Mouse (Mus musculus) MEL (cell line): ENCODE results near the gene Tdrd3. TPM values are rescaled to one million over a fixed set of nuclear protein-coding genes. Genes with fewer than 3 reads are reported as not detected.

ENCODE experiments used
- DNase-seq: peaks from one replicate; pipeline ENCODE4 v3.0.0; 2011; ENCODE audit warnings: low read depth, low spot score
- H3K27ac ChIP-seq: 2 replicates; pipeline ENCODE4 v1.5.1; 2012; ENCODE audit warnings: low read depth, mild to moderate bottlenecking, control low read depth, low read length, moderate library complexity; ENCODE audit not compliant: control insufficient read depth
- H3K27me3 ChIP-seq, 2 experiments: fragments of 150-350 bp in 1 of 2; sonication (generic) in 1 of 2; 2 replicates each; pipeline ENCODE4 v1.6.1; 2012; ENCODE audit warnings: low read length in 2 of 2, mild to moderate bottlenecking in 2 of 2, improper control_type of control experiment in 1 of 2, moderate library complexity in 1 of 2; ENCODE audit not compliant: insufficient read depth in 2 of 2, control insufficient read depth in 1 of 2
- H3K36me3 ChIP-seq, 2 experiments: 2 replicates each; pipeline ENCODE4 v1.6.1; 2012 to 2014; ENCODE audit warnings: low read length in 2 of 2, improper control_type of control experiment in 1 of 2, inconsistent platforms in 1 of 2, mild to moderate bottlenecking in 1 of 2; ENCODE audit not compliant: insufficient read depth in 2 of 2, control insufficient read depth in 1 of 2
- H3K4me1 ChIP-seq, 2 experiments: fragments of 150-350 bp in 1 of 2; sonication (generic) in 1 of 2; 2 replicates each; pipeline ENCODE4 v1.6.1; 2012; ENCODE audit warnings: low read length in 2 of 2, improper control_type of control experiment in 1 of 2, mild to moderate bottlenecking in 1 of 2; ENCODE audit not compliant: insufficient read depth in 2 of 2, control insufficient read depth in 1 of 2
- H3K4me3 ChIP-seq, 2 experiments: fragments of 150-350 bp in 1 of 2; sonication (generic) in 1 of 2; 2 replicates each; pipeline ENCODE4 v1.5.1; 2012; ENCODE audit warnings: low read depth in 2 of 2, low read length in 2 of 2, mild to moderate bottlenecking in 2 of 2, moderate library complexity in 2 of 2, control low read depth in 1 of 2, improper control_type of control experiment in 1 of 2; ENCODE audit not compliant: control insufficient read depth in 1 of 2, insufficient read depth in 1 of 2
- H3K79me2 ChIP-seq: 2 replicates; pipeline ENCODE4 v1.6.1; 2012; ENCODE audit warnings: mild to moderate bottlenecking, low read length, moderate library complexity; ENCODE audit not compliant: control insufficient read depth, poor library complexity, insufficient read depth
- H3K9ac ChIP-seq: 2 replicates; pipeline ENCODE4 v1.6.1; 2012; ENCODE audit warnings: low read depth, mild to moderate bottlenecking, control low read depth, low read length, moderate library complexity; ENCODE audit not compliant: control insufficient read depth, poor library complexity, severe bottlenecking
- H3K9me3 ChIP-seq: fragments of 150-350 bp; sonication (generic); replicated peaks from 2 replicates; pipeline ENCODE4 v1.6.1; 2012; ENCODE audit warnings: mild to moderate bottlenecking, low read length, improper control_type of control experiment, moderate library complexity; ENCODE audit not compliant: insufficient read depth
- BHLHE40 ChIP-seq: IDR thresholded peaks from 2 replicates; pipeline ENCODE4 v1.6.1; 2012; ENCODE audit warnings: low read depth, mild to moderate bottlenecking, inconsistent platforms, low read length, improper control_type of control experiment, borderline replicate concordance
- CHD1 ChIP-seq: IDR thresholded peaks from 2 replicates; pipeline ENCODE4 v1.6.1; 2012; ENCODE audit warnings: low read depth, mild to moderate bottlenecking, inconsistent platforms, low read length, improper control_type of control experiment
- CTCF ChIP-seq, 3 experiments: IDR thresholded peaks in 2 of 3; conservative IDR thresholded peaks in 1 of 3; 2 replicates each; pipeline ENCODE4 v1.5.1; 2011 to 2012; ENCODE audit warnings: low read length in 3 of 3, low read depth in 2 of 3, mild to moderate bottlenecking in 2 of 3, improper control_type of control experiment in 1 of 3, inconsistent platforms in 1 of 3, mixed read lengths in 1 of 3, moderate library complexity in 1 of 3; ENCODE audit not compliant: control insufficient read depth in 1 of 3, insufficient read depth in 1 of 3, poor library complexity in 1 of 3, severe bottlenecking in 1 of 3
- E2F4 ChIP-seq: IDR thresholded peaks from 2 replicates; pipeline ENCODE4 v1.6.1; 2011; ENCODE audit warnings: low read depth, low read length, improper control_type of control experiment, borderline replicate concordance
- ELF1 ChIP-seq: IDR thresholded peaks from 2 replicates; pipeline ENCODE4 v1.6.1; 2014; ENCODE audit warnings: low read depth, mild to moderate bottlenecking, inconsistent platforms, low read length, improper control_type of control experiment, moderate library complexity
- GATA1 ChIP-seq: IDR thresholded peaks from 2 replicates; pipeline ENCODE4 v1.6.1; 2011; ENCODE audit warnings: low read depth, low read length, improper control_type of control experiment
- JUND ChIP-seq: IDR thresholded peaks from 2 replicates; pipeline ENCODE4 v1.6.1; 2011; ENCODE audit warnings: low read depth, mild to moderate bottlenecking, improper control_type of control experiment, low read length
- KAT2A ChIP-seq: conservative IDR thresholded peaks from 2 replicates; pipeline ENCODE4 v1.6.1; 2012; ENCODE audit warnings: low read depth, low read length, improper control_type of control experiment, inconsistent platforms
- MAZ ChIP-seq: IDR thresholded peaks from 2 replicates; pipeline ENCODE4 v1.6.1; 2012; ENCODE audit warnings: low read depth, mild to moderate bottlenecking, inconsistent platforms, low read length, improper control_type of control experiment
- MEF2A ChIP-seq: IDR thresholded peaks from 2 replicates; pipeline ENCODE4 v1.6.1; 2014; ENCODE audit warnings: low read depth, mild to moderate bottlenecking, inconsistent platforms, low read length, improper control_type of control experiment; ENCODE audit not compliant: poor library complexity, insufficient replicate concordance, severe bottlenecking; ENCODE audit errors: extremely low read depth
- MXI1 ChIP-seq: IDR thresholded peaks from 2 replicates; pipeline ENCODE4 v1.6.1; 2011; ENCODE audit warnings: mild to moderate bottlenecking, low read depth, low read length, improper control_type of control experiment
- MYC ChIP-seq: IDR thresholded peaks from 2 replicates; pipeline ENCODE4 v1.6.1; 2011; ENCODE audit warnings: low read depth, mild to moderate bottlenecking, low read length, improper control_type of control experiment, moderate library complexity
- NRF1 ChIP-seq: IDR thresholded peaks from 2 replicates; pipeline ENCODE4 v1.6.1; 2014; ENCODE audit warnings: low read depth, mild to moderate bottlenecking, inconsistent platforms, low read length, improper control_type of control experiment, moderate library complexity; ENCODE audit not compliant: poor library complexity, insufficient read depth, severe bottlenecking
- POLR2A ChIP-seq, 2 experiments: IDR thresholded peaks; 2 replicates each; pipeline ENCODE4 v1.6.1; 2011 to 2012; ENCODE audit warnings: low read length in 2 of 2, mild to moderate bottlenecking in 2 of 2, control low read depth in 1 of 2, improper control_type of control experiment in 1 of 2, low read depth in 1 of 2, moderate library complexity in 1 of 2; ENCODE audit not compliant: control insufficient read depth in 1 of 2, insufficient read depth in 1 of 2, poor library complexity in 1 of 2
- POLR2AphosphoS2 ChIP-seq: IDR thresholded peaks from 2 replicates; pipeline ENCODE4 v1.6.1; 2011; ENCODE audit warnings: low read length, improper control_type of control experiment
- SIN3A ChIP-seq: IDR thresholded peaks from 2 replicates; pipeline ENCODE4 v1.6.1; 2012; ENCODE audit warnings: low read length, improper control_type of control experiment, inconsistent platforms
- TBP ChIP-seq: IDR thresholded peaks from 2 replicates; pipeline ENCODE4 v1.8.0; 2011; ENCODE audit warnings: low read depth, low read length, improper control_type of control experiment
- TCF12 ChIP-seq: IDR thresholded peaks from 2 replicates; pipeline ENCODE4 v1.6.1; 2014; ENCODE audit warnings: low read depth, mild to moderate bottlenecking, inconsistent platforms, low read length, improper control_type of control experiment, moderate library complexity
- UBTF ChIP-seq: IDR thresholded peaks from 2 replicates; pipeline ENCODE4 v1.6.1; 2012; ENCODE audit warnings: low read depth, mild to moderate bottlenecking, inconsistent platforms, low read length, improper control_type of control experiment, moderate library complexity, borderline replicate concordance; ENCODE audit not compliant: insufficient read depth
- USF1 ChIP-seq: IDR thresholded peaks from 2 replicates; pipeline ENCODE4 v1.6.1; 2014; ENCODE audit warnings: low read depth, mild to moderate bottlenecking, inconsistent platforms, low read length, improper control_type of control experiment, moderate library complexity
- ZC3H11A ChIP-seq: IDR thresholded peaks from 2 replicates; pipeline ENCODE4 v1.6.1; 2012; ENCODE audit warnings: low read depth, mild to moderate bottlenecking, inconsistent platforms, low read length, improper control_type of control experiment
- ZKSCAN1 ChIP-seq: IDR thresholded peaks from 2 replicates; pipeline ENCODE4 v1.6.1; 2012; ENCODE audit warnings: low read depth, mild to moderate bottlenecking, inconsistent platforms, low read length, improper control_type of control experiment, moderate library complexity
- polyA plus RNA-seq, 2 experiments: library from polyadenylated mRNA; stranded (reverse) in 1 of 2; unstranded in 1 of 2; fragments of >175 nt in 1 of 2; fragments of >200 nt in 1 of 2; gene quantifications; 2 replicates each; pipeline versions ENCODE4 v1.2.1 to v1.2.4; 2012; ENCODE audit warnings: low replicate concordance in 2 of 2, low read depth in 1 of 2; ENCODE audit not compliant: insufficient read length in 2 of 2, insufficient read depth in 1 of 2, missing spikeins in 1 of 2
- total RNA-seq: library from RNA; depleted of rRNA; stranded (reverse); fragments of 300-350 nt; gene quantifications from 2 replicates; pipeline ENCODE4 v1.2.3, GENCODE M21; 2012

The Tdrd3 gene
- total and polyA plus RNA-seq, 3 experiments: 22.5 to 22.6 TPM; not detected in 1

DNA sequence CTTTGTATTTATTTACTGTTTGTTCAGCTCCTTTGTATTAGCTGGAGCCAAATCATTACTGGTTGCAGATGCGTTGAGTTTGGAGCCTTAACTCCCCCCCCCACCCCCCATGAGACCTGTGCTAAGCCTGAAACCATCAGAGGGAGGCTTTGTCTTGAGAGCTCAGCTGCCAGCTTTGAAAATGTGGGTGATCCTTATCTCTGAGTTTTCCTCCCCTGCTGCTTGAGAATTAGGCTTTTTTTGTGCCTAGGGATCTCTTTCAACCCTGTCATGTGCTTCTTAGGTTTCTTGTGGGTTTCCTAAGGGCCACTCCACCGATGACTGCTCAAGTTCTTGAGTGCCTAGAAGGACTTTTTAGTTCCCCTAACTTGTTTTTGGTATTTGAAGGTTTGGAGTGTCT lies 23.3 kb downstream of the Tdrd3 start:
- TF ChIP-seq ZKSCAN1 (no peak), NRF1 (no peak), MYC (no peak), TBP (no peak), ELF1 (no peak), E2F4 (no peak), BHLHE40 (no peak), UBTF (no peak), SIN3A (no peak), TCF12 (no peak), USF1 (no peak), KAT2A (no peak), ZC3H11A (no peak), MAZ (no peak), GATA1 (no peak)
- Histone ChIP-seq H3K79me2 (peaks cover 32% of the 10 kb centered on the region), H3K27ac (no peak overlapping the region), H3K4me1 (peaks cover 2 to 10% of the 10 kb centered on the region in 2 experiments; a peak in 3 of 4 replicates), H3K4me3 (no peak overlapping the region), H3K27me3 (no peaks in the 10 kb centered on the region), H3K36me3 (peaks cover 0 to 11% of the 10 kb centered on the region in 2 experiments; a peak in 3 of 4 replicates), H3K9me3 (no peaks in the 10 kb centered on the region), H3K9ac (no peak overlapping the region)
- DNase-seq: no peak

DNA sequence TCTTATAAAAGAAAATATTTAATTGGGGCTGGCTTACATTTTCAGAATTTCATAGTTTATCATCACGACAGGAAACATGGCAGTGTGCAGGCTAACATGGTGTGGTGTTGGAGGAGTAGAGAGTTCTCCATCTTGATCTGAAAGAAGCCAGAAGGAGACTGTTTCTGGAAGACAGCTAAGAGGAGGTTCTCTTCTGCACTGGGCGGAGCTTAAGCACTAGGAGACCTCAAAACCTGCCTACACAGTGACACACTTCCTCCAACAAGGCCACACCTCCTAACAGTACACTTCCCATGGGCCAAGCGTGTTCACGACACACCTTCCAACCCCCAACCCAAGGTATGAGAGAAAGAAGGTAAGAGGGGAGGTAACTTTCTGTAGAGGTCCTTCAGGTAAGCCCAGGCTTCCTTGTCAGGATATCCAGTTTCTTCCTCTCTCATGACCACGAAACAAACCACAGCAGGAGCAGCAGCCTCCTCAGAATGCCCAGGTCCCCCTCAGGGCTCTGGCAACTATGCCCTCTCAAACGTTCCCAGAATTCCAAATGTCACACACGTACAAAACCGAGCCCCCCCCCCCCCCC lies 30.0 kb downstream of the Tdrd3 start:
- TF ChIP-seq TBP (no peak), CHD1 (no peak), POLR2AphosphoS2 (no peak), MYC (no peak), JUND (no peak), MXI1 (no peak), GATA1 (no peak), POLR2A (IDR thresholded peaks at IDR 0.05; ENCODE audit: control insufficient read depth in 1 of 2, insufficient read depth in 1 of 2, low read depth in 1 of 2, low read length in 2 of 2, poor library complexity in 1 of 2) (no peak), CTCF (IDR thresholded peaks at IDR 0.05 in 2 of 3, conservative IDR thresholded peaks at IDR 0.05 in 1 of 3; ENCODE audit: control insufficient read depth in 1 of 3, insufficient read depth in 1 of 3, low read depth in 2 of 3, low read length in 3 of 3, poor library complexity in 1 of 3, severe bottlenecking in 1 of 3) (no peak), SIN3A (no peak), USF1 (no peak), MEF2A (no peak)
- H3K36me3 ChIP-seq: no peaks in the 10 kb centered on the region; a peak in 1 of 4 replicates
- H3K27me3 ChIP-seq: no peaks in the 10 kb centered on the region
- no peak for DNase-seq
- no peaks in the 10 kb centered on the region for H3K4me1 ChIP-seq
- H3K27ac ChIP-seq: no peak overlapping the region
- H3K4me3 ChIP-seq: no peak overlapping the region
- H3K9me3 ChIP-seq: no peaks in the 10 kb centered on the region
- H3K79me2 ChIP-seq: peaks cover 11% of the 10 kb centered on the region
- H3K9ac ChIP-seq: no peak overlapping the region
